Mouse (Mus musculus): ENCODE data around the gene Tfr2. TPM values are rescaled to one million over a fixed set of nuclear protein-coding genes. Genes with fewer than 3 reads are reported as not detected.

Gene Tfr2
- polyA plus RNA-seq, 1 experiment from 2014 or later = 10.1 TPM

GRCm38 (mm10) chr5:137629906-137630545, 60.4 kb downstream of the Tfr2 start:
- H3K4me1 ChIP-seq (ENCODE audit: control insufficient read depth, insufficient read depth, low read length) = peaks cover 23% of the 10 kb centered on the region
- WGBS = 21% methylated on average over 6 of the region's 6 CpGs
- no peaks in the 10 kb centered on the region for H3K27me3 ChIP-seq (ENCODE audit: control insufficient read depth, insufficient read depth, low read depth, low read length)
- H3K36me3 ChIP-seq (ENCODE audit: control insufficient read depth, insufficient read depth, low read length) = peaks cover under 1% of the 10 kb centered on the region; the same call in 1 of the 2 replicates
- H3K4me2 ChIP-seq (ENCODE audit: low read length) = peak overlapping the region; percentile 96
- ATAC-seq = no peak
- peak overlapping the region; percentile 84 for H3K9ac ChIP-seq (ENCODE audit: low read depth, low read length)
- H3K9me3 ChIP-seq (replicated peaks; ENCODE audit: control insufficient read depth, low read length, poor library complexity, severe bottlenecking) = no peaks in the 10 kb centered on the region
- no peak overlapping the region; the same call in 1 of the 2 replicates for H3K27ac ChIP-seq (ENCODE audit: low read length)
- peak overlapping the region; percentile 93 for H3K4me3 ChIP-seq (ENCODE audit: low read depth, low read length)

- ATAC-seq = no peak
- peak overlapping the region; percentile 47 for H3K27ac ChIP-seq (ENCODE audit: low read length)
Measured at GRCm38 (mm10) chr5:137630602-137631001, 61.0 kb downstream of the Tfr2 start.

GRCm38 (mm10) chr5:137631171-137631570, 61.5 kb downstream of the Tfr2 start:
- H3K9ac ChIP-seq (ENCODE audit: low read depth, low read length) = peak overlapping the region; percentile 45
- H3K9me3 ChIP-seq (replicated peaks; ENCODE audit: control insufficient read depth, low read length, poor library complexity, severe bottlenecking) = no peaks in the 10 kb centered on the region
- peaks cover 5% of the 10 kb centered on the region; the same call in 1 of the 2 replicates for H3K36me3 ChIP-seq (ENCODE audit: control insufficient read depth, insufficient read depth, low read length)
- no peaks in the 10 kb centered on the region for H3K27me3 ChIP-seq (ENCODE audit: control insufficient read depth, insufficient read depth, low read depth, low read length)
- ATAC-seq = no peak
- 78% methylated on average over 9 of the region's 9 CpGs for WGBS
- peak overlapping the region; percentile 47 for H3K27ac ChIP-seq (ENCODE audit: low read length)
- no peak overlapping the region for H3K4me3 ChIP-seq (ENCODE audit: low read depth, low read length)
- H3K4me2 ChIP-seq (ENCODE audit: low read length) = peak overlapping the region; percentile 96
- peaks cover 23% of the 10 kb centered on the region for H3K4me1 ChIP-seq (ENCODE audit: control insufficient read depth, insufficient read depth, low read length)

More at GRCm38 (mm10) chr5:137630602-137631001, 61.0 kb downstream of the Tfr2 start:
- H3K27me3 ChIP-seq (ENCODE audit: control insufficient read depth, insufficient read depth, low read depth, low read length) = no peaks in the 10 kb centered on the region
- peak overlapping the region; percentile 96 for H3K4me2 ChIP-seq (ENCODE audit: low read length)
- peaks cover 5% of the 10 kb centered on the region; the same call in 1 of the 2 replicates for H3K36me3 ChIP-seq (ENCODE audit: control insufficient read depth, insufficient read depth, low read length)
- H3K9me3 ChIP-seq (replicated peaks; ENCODE audit: control insufficient read depth, low read length, poor library complexity, severe bottlenecking) = no peaks in the 10 kb centered on the region
- peaks cover 23% of the 10 kb centered on the region for H3K4me1 ChIP-seq (ENCODE audit: control insufficient read depth, insufficient read depth, low read length)
- H3K4me3 ChIP-seq (ENCODE audit: low read depth, low read length) = no peak overlapping the region
- WGBS = 39% methylated on average over 3 of the region's 3 CpGs
- H3K9ac ChIP-seq (ENCODE audit: low read depth, low read length) = peak overlapping the region; percentile 45; the same call in 1 of the 2 replicates

- Histone ChIP-seq H3K4me1 (ENCODE audit: control insufficient read depth, insufficient read depth, low read length) (peaks cover 23% of the 10 kb centered on the region), H3K27ac (ENCODE audit: low read length) (no peak overlapping the region), H3K27me3 (ENCODE audit: control insufficient read depth, insufficient read depth, low read depth, low read length) (no peaks in the 10 kb centered on the region), H3K4me3 (ENCODE audit: low read depth, low read length) (no peak overlapping the region), H3K9me3 (replicated peaks; ENCODE audit: control insufficient read depth, low read length, poor library complexity, severe bottlenecking) (no peaks in the 10 kb centered on the region), H3K4me2 (ENCODE audit: low read length) (no peak overlapping the region), H3K36me3 (ENCODE audit: control insufficient read depth, insufficient read depth, low read length) (peaks cover 7% of the 10 kb centered on the region; the same call in 1 of the 2 replicates), H3K9ac (ENCODE audit: low read depth, low read length) (peak overlapping the region; percentile 45; the same call in 1 of the 2 replicates)
- no peak for ATAC-seq
- WGBS = 75% methylated on average over 4 of the region's 4 CpGs
Measured at GRCm38 (mm10) chr5:137631591-137631990, 62.0 kb downstream of the Tfr2 start.

- Histone ChIP-seq H3K4me2 (ENCODE audit: low read length) (no peak overlapping the region), H3K27ac (ENCODE audit: low read length) (no peak overlapping the region), H3K9ac (ENCODE audit: low read depth, low read length) (0 out of 2 replicates have a peak overlapping the region, but pooled peaks have one; percentile 8), H3K4me3 (ENCODE audit: low read depth, low read length) (no peak overlapping the region), H3K27me3 (ENCODE audit: control insufficient read depth, insufficient read depth, low read depth, low read length) (no peaks in the 10 kb centered on the region), H3K9me3 (replicated peaks; ENCODE audit: control insufficient read depth, low read length, poor library complexity, severe bottlenecking) (no peaks in the 10 kb centered on the region), H3K4me1 (ENCODE audit: control insufficient read depth, insufficient read depth, low read length) (peaks cover 19% of the 10 kb centered on the region), H3K36me3 (ENCODE audit: control insufficient read depth, insufficient read depth, low read length) (peaks cover 25% of the 10 kb centered on the region)
- WGBS = 78% methylated on average over 12 of the region's 12 CpGs
- ATAC-seq = no peak
Measured at GRCm38 (mm10) chr5:137633397-137634084, 63.9 kb downstream of the Tfr2 start.

Small RNA genes lying within 50 kb of the gene (microRNA-seq; reads per million reads assigned to microRNA genes)
- gene Mir6418 = 1.6 reads per million

Other genes starting within 250 kb of the Tfr2 start
- gene Slc12a9, start 236.2 kb upstream of the Tfr2 start, polyA plus RNA-seq (2015; fragmentation: Nextera tagmentation; extraction: Ambion mirVana) = 26.8 and 27.3 TPM in 2 replicates
- gene Ephb4, start 219.7 kb upstream of the Tfr2 start, polyA plus RNA-seq (2015; fragmentation: Nextera tagmentation; extraction: Ambion mirVana) = 4.8 and 6.0 TPM in 2 replicates
- gene Zan, start 92.8 kb upstream of the Tfr2 start, polyA plus RNA-seq (2015; fragmentation: Nextera tagmentation; extraction: Ambion mirVana) = 0.12 and 0.18 TPM in 2 replicates
- 76.3 and 80.5 TPM in 2 replicates for gene Pop7, start 67.3 kb upstream of the Tfr2 start, polyA plus RNA-seq (2015; fragmentation: Nextera tagmentation; extraction: Ambion mirVana)
- gene Gigyf1, start 51.3 kb upstream of the Tfr2 start, polyA plus RNA-seq (2015; fragmentation: Nextera tagmentation; extraction: Ambion mirVana) = 19.3 and 19.4 TPM in 2 replicates
- gene Epo, start 36.6 kb upstream of the Tfr2 start, polyA plus RNA-seq (2015; fragmentation: Nextera tagmentation; extraction: Ambion mirVana) = not detected in 2 replicates
- 496 and 512 TPM in 2 replicates for gene Gnb2, start 36.3 kb upstream of the Tfr2 start, polyA plus RNA-seq (2015; fragmentation: Nextera tagmentation; extraction: Ambion mirVana)
- 307 and 326 TPM in 2 replicates for gene Actl6b, start 16.3 kb upstream of the Tfr2 start, polyA plus RNA-seq (2015; fragmentation: Nextera tagmentation; extraction: Ambion mirVana)
- gene Mospd3, start 31.2 kb downstream of the Tfr2 start, polyA plus RNA-seq (2015; fragmentation: Nextera tagmentation; extraction: Ambion mirVana) = 57.2 and 60.9 TPM in 2 replicates
- 11.9 and 13.3 TPM in 2 replicates for gene Pcolce, start 43.9 kb downstream of the Tfr2 start, polyA plus RNA-seq (2015; fragmentation: Nextera tagmentation; extraction: Ambion mirVana)
- 0.11 and 0.12 TPM in 2 replicates for gene Fbxo24, start 59.2 kb downstream of the Tfr2 start, polyA plus RNA-seq (2015; fragmentation: Nextera tagmentation; extraction: Ambion mirVana)
- 18.8 and 19.2 TPM in 2 replicates for gene Lrch4, start 59.3 kb downstream of the Tfr2 start, polyA plus RNA-seq (2015; fragmentation: Nextera tagmentation; extraction: Ambion mirVana)
- 8.2 and 9.2 TPM in 2 replicates for gene Gm20605, start 59.3 kb downstream of the Tfr2 start, polyA plus RNA-seq (2015; fragmentation: Nextera tagmentation; extraction: Ambion mirVana)
- gene Sap25, start 71.5 kb downstream of the Tfr2 start, polyA plus RNA-seq (2015; fragmentation: Nextera tagmentation; extraction: Ambion mirVana) = 5.9 and 6.7 TPM in 2 replicates
- 0.15 and 0.16 TPM in 2 replicates for gene Irs3, start 75.9 kb downstream of the Tfr2 start, polyA plus RNA-seq (2015; fragmentation: Nextera tagmentation; extraction: Ambion mirVana)
- 15.8 and 20.4 TPM in 2 replicates for gene Agfg2, start 114.9 kb downstream of the Tfr2 start, polyA plus RNA-seq (2015; fragmentation: Nextera tagmentation; extraction: Ambion mirVana)
- gene Nyap1, start 171.8 kb downstream of the Tfr2 start, polyA plus RNA-seq (2015; fragmentation: Nextera tagmentation; extraction: Ambion mirVana) = 67.2 and 67.5 TPM in 2 replicates
- 55.4 and 74.1 TPM in 2 replicates for gene Tsc22d4, start 175.9 kb downstream of the Tfr2 start, polyA plus RNA-seq (2015; fragmentation: Nextera tagmentation; extraction: Ambion mirVana)
- 33.5 and 36.6 TPM in 2 replicates for gene Ppp1r35, start 209.0 kb downstream of the Tfr2 start, polyA plus RNA-seq (2015; fragmentation: Nextera tagmentation; extraction: Ambion mirVana)
- 10.4 and 11.6 TPM in 2 replicates for gene Mepce, start 217.8 kb downstream of the Tfr2 start, polyA plus RNA-seq (2015; fragmentation: Nextera tagmentation; extraction: Ambion mirVana)
- gene Zcwpw1, start 218.0 kb downstream of the Tfr2 start, polyA plus RNA-seq (2015; fragmentation: Nextera tagmentation; extraction: Ambion mirVana) = 11.6 and 13.1 TPM in 2 replicates

All from midbrain, embryonic 16.5 days (tissue).